Mouse (Mus musculus) adrenal gland, adult 18-20 months (tissue): Measurements from ENCODE around the gene Lrrc55. TPM values are rescaled to one million over a fixed set of nuclear protein-coding genes. Genes with fewer than 3 reads are reported as not detected.
A peak's percentile ranks its signal among the peaks of the same experiment; 100 is the strongest.
"Not testable (repeated sequence)": the region's sequence is repeated elsewhere in the genome, so short reads cannot be mapped to it uniquely, and the experiment has no call there.

Source experiments
- DNase-seq, 2 experiments: peaks; one replicate each; pipeline ENCODE4 v3.0.0; 2021 to 2022; ENCODE audit warnings: low spot score in 2 of 2
- long read RNA-seq, 2 experiments: library from polyadenylated mRNA; stranded (forward); transcript quantifications; one replicate each; pipeline ENCODE4 v2.0.0; 2021
- total RNA-seq, 2 experiments: library from RNA; stranded (reverse); gene quantifications; 1 replicate in 1 of 2; 2 replicates in 1 of 2; pipeline ENCODE4 v1.2.3; 2021

Lrrc55 gene
- 10 to 100 TPM; 17.0 to 20.0 TPM for total RNA-seq
- long read RNA-seq, experiment 1, partial matches to known transcripts: 0 of 1 reads
- long read RNA-seq, experiment 1, other reads (novel, unspliced or antisense): 1 of 1 reads
- long read RNA-seq, experiment 2, partial matches to known transcripts: 0 of 4 reads
- long read RNA-seq, experiment 2, other reads (novel, unspliced or antisense): 4 of 4 reads

GRCm38 (mm10) chr2:85196901-85197300 is at the start of gene Lrrc55:
Gene Lrrc55, minus strand, starts transcription at chr2:85197197.
- DNase-seq: no peak

GRCm38 (mm10) chr2:85246506-85247082 is 49.6 kb upstream of the Lrrc55 start:
- DNase-seq: peak; percentile 83 to 84

- DNase-seq: no peak
Observed at GRCm38 (mm10) chr2:85245737-85246136, 48.7 kb upstream of the Lrrc55 start.

- DNase-seq: no peak
Observed at GRCm38 (mm10) chr2:85238068-85238667, 41.2 kb upstream of the Lrrc55 start.

- DNase-seq: not testable (repeated sequence)
Observed at GRCm38 (mm10) chr2:85237231-85237630, 40.2 kb upstream of the Lrrc55 start.

GRCm38 (mm10) chr2:85230771-85231511 is 33.9 kb upstream of the Lrrc55 start:
- DNase-seq: no peak

GRCm38 (mm10) chr2:85229606-85230005 is 32.6 kb upstream of the Lrrc55 start:
- DNase-seq: no peak

GRCm38 (mm10) chr2:85227816-85228335 is 30.9 kb upstream of the Lrrc55 start:
- DNase-seq: no peak

GRCm38 (mm10) chr2:85224221-85225179 is 27.5 kb upstream of the Lrrc55 start:
- no peak for DNase-seq

GRCm38 (mm10) chr2:85216606-85217005 is 19.6 kb upstream of the Lrrc55 start:
- DNase-seq: no peak

GRCm38 (mm10) chr2:85213746-85214145 is 16.7 kb upstream of the Lrrc55 start:
- no peak for DNase-seq

GRCm38 (mm10) chr2:85209301-85209700 is 12.3 kb upstream of the Lrrc55 start:
- no peak for DNase-seq

GRCm38 (mm10) chr2:85205170-85205569 is 8.2 kb upstream of the Lrrc55 start:
- no peak for DNase-seq

- no peak for DNase-seq
Observed at GRCm38 (mm10) chr2:85198011-85198965, 1.3 kb upstream of the Lrrc55 start.

GRCm38 (mm10) chr2:85194566-85194965 is 2.4 kb downstream of the Lrrc55 start:
- DNase-seq: no peak

- DNase-seq: no peak
Observed at GRCm38 (mm10) chr2:85187582-85188151, 9.3 kb downstream of the Lrrc55 start.

- no peak for DNase-seq
Observed at GRCm38 (mm10) chr2:85178139-85178800, 18.7 kb downstream of the Lrrc55 start.

GRCm38 (mm10) chr2:85173545-85173944 is 23.5 kb downstream of the Lrrc55 start:
- DNase-seq: no peak

GRCm38 (mm10) chr2:85172763-85173103 is 24.3 kb downstream of the Lrrc55 start:
- DNase-seq: no peak
